Mouse (Mus musculus) left cerebral cortex, postnatal 25 days (tissue): Measurements from ENCODE around the gene Cnot1. TPM values are rescaled to one million over a fixed set of nuclear protein-coding genes. Genes with fewer than 3 reads are reported as not detected.
A peak's percentile ranks its signal among the peaks of the same experiment; 100 is the strongest.

Experiments
- DNase-seq, 2 experiments: peaks; one replicate each; pipeline ENCODE4 v3.0.0; 2022; ENCODE audit warnings: low spot score in 2 of 2, mixed read lengths in 1 of 2
- intact Hi-C: fragments of 180-260 bp; cut with DNase I; formaldehyde crosslinking; loops from one replicate; pipeline ENCODE4 v1.15.1; 2025
- total RNA-seq, 2 experiments: library from RNA; stranded (reverse); gene quantifications; 2 replicates each; pipeline ENCODE4 v1.2.3; 2021

Cnot1 gene
- total RNA-seq, 2 experiments from 2014 or later: 124 to 128 TPM

- peak; percentile 91 to 98 for DNase-seq
- intact Hi-C loops: no loop called here
Measured at GRCm38 (mm10) chr8:95702480-95703446, 104.5 kb downstream of the Cnot1 start.

GRCm38 (mm10) chr8:95701809-95702208, 105.5 kb downstream of the Cnot1 start:
- intact Hi-C loops: no loop called here
- no peak for DNase-seq

DNA sequence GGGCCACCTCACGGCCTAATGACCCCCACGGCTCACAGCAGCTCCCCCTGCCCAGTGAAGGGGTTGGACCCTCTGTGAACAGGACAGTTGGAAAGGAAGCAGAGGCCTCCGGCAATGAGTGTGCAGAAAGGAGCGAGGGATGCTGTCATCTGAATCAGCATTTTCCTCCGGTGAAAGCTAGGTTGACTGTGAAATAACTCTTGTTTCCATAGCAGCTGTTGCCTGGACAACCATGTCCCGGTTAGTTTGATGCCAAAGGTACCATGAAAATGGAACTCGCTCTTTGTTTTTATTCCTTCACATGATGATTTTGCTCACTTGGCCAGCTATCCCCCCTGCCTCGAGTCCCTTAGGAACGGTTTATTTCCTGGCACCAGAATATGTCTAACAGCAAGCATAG, 107.0 kb downstream of the Cnot1 start:
- intact Hi-C loops: no loop called here
- DNase-seq: peak; percentile 86 to 96

- no peak for DNase-seq
- intact Hi-C loops: loop anchor here (10.0 kb wide), 1 partner anchor 193 kb away; no protein-coding TSS in a partner anchor
Measured at GRCm38 (mm10) chr8:95698179-95698578, 109.1 kb downstream of the Cnot1 start.

GRCm38 (mm10) chr8:95697128-95697527, 110.1 kb downstream of the Cnot1 start:
- intact Hi-C loops: loop anchor here (1.0 to 10.0 kb wide), 2 partner anchors 90 to 192 kb away; no protein-coding TSS in a partner anchor
- DNase-seq: peak; percentile 86 to 91

- DNase-seq: no peak
- intact Hi-C loops: loop anchor here (1.0 to 10.0 kb wide), 2 partner anchors 89 to 192 kb away; no protein-coding TSS in a partner anchor
Measured at GRCm38 (mm10) chr8:95696661-95697060, 110.6 kb downstream of the Cnot1 start.

DNA sequence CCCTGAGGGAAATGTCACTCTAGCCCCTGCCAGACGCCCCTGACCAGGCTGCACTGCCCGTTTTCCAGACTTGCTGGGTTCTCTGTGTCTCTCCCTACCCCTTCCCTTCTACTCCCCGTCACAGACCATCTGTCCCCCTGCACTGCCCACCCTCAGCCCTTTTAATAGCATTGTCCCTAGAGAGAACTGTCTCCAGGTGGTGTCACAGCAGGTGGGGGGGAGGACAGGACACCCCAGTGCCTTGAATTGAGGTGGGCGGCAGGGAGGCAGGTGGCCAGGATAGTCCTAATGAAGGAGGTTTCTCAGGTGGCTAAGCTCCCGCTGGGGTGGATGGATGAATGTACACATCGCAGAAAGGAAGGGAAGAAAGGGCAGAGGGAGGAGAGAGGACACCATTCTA, 112.6 kb downstream of the Cnot1 start:
- intact Hi-C loops: loop anchor here (1.0 to 10.0 kb wide), 2 partner anchors 16 to 190 kb away; no protein-coding TSS in a partner anchor
- DNase-seq: peak in 1 of 2 experiments; percentile 87

DNA sequence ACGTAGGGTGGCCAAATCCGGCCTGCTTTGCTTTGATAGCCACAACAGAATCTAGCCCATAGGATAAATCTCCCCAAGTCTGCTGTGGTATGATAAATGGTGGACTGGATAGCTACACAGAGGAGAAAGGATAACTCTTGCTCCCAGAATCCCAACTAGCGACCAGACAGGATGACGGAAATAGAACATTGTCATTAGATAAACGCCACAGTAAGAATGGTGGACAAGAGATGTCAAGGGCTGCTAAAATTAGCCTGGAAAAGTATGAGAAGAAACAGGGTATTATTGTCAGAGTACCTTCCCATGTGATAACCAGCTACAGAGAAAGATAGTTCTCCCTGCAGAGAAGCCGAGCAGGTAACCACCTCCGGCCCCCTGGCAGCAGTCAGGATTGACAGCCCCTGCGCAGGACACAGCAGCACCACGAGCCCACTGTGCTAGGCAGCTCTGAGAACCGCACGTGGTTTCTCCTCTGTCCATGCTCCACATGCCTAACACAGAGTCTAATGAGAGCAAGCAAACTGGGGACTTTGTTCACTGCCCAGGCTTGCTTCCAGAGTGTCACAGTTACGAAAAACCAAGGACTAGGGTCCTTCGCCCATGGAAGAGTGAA, 116.2 kb downstream of the Cnot1 start:
- intact Hi-C loops: loop anchor here (10.0 kb wide), 1 partner anchor 186 kb away; no protein-coding TSS in a partner anchor

DNA sequence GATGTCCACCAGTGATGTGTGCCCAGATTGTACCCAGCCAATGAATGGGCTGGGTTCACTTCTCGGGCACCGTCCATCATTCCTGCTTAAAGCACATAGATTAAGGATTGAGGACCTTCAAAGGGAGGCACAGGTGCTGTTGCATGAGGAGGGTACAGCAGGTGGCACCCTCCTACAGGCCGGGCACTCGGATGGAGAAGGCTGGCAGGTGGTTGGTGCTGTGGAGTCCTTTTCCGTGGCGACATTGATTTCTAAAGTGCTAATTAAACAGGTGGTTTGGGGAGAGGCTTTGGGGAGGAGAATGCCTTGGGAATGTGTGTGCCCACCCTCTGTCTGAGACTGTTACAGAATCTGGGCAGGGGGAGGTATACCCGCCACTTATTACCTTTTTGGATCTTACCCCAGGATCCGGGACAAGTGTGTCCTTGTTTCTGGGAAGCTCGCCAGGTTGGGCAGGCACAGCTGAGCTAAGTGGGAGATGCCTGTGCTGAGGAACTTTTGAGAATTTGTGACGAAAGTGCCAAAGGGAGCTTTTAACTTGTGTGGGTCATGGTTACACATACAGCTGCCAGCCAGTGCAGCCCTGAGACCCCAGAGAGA, 119.1 kb downstream of the Cnot1 start:
- intact Hi-C loops: no loop called here
- peak in 1 of 2 experiments; percentile 92 for DNase-seq

More for the DNA sequence above, 116.2 kb downstream of the Cnot1 start:
- no peak for DNase-seq

GRCm38 (mm10) chr8:95678024-95678611, 129.1 kb downstream of the Cnot1 start:
- intact Hi-C loops: loop anchor here (1.0 to 2.0 kb wide), 2 partner anchors 16 to 45 kb away; partner anchors contain the start of gene Gins3
- DNase-seq: peak; percentile 67 to 76

DNA sequence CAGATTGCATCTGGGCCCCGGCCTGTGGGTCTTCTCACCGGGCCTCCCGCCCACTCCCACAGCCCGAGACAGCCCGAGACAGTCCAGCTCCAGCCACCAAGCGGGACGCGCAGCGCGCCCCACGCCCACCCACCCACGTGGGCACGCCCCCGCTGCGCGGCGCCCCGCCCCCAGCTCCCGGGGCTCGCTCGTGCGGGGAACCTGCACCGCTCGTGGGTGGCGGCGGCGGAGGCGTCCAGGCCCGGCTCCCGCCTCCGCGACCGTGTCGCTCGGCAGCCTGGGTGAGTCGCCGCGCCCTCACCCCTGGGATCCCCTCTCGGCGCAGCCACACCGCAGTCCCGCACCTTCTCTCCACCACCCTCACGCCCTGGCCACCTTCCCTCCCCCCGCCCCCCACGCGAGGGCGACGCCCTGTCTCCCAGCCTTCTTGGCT, 129.7 kb downstream of the Cnot1 start:
- no peak for DNase-seq
- intact Hi-C loops: loop anchor here (1.0 to 2.0 kb wide), 2 partner anchors 17 to 45 kb away; partner anchors contain the start of gene Gins3

DNA sequence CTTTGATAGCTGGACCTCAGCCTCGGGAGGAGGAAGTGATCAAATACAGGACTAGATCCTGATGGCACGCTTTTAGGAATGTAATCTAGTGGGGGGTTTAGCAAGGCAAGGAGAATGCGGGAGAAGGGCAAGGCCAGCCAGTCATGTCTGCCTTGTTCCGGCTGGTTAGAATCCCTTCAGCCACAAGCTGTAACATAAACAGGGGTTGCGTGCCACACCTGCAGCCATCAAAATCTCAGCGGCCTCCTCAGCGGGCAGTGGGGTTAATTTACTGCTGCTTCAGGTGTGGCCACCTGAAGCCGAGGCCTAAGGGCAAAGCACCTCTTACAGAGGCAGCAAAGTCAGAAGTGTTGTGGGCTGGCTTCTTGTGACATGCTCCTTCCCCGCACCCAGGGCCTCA, 130.6 kb downstream of the Cnot1 start, which contains the start of gene Ndrg4:
Gene Ndrg4, plus strand, starts transcription at position 350 of the 400 bp plus-strand sequence.
- no peak for DNase-seq
- intact Hi-C loops: no loop called here

- intact Hi-C loops: no loop called here
- no peak for DNase-seq
Measured at GRCm38 (mm10) chr8:95672811-95673210, 134.5 kb downstream of the Cnot1 start.

GRCm38 (mm10) chr8:95671861-95672260, 135.4 kb downstream of the Cnot1 start:
- DNase-seq: no peak

DNA sequence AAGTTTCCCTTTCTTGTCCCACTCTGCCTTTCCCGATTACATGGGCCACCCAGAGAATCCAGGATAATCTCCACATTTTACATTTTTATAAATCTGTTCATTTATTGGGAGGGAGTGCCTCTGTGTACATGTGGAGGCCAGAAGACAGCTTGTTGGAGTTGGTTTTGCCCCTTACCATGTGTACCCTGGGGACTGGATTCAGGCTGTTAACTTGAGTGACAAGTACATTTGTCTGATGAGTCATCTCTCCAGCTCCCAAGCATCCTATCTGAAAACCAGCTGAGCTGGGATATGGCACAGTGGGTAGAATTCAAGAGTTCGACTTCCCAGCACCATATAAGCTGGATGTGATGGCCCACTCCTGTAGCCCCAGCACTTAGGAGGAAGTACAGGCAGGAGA, 137.3 kb downstream of the Cnot1 start:
- no peak for DNase-seq
- intact Hi-C loops: no loop called here

More at GRCm38 (mm10) chr8:95671861-95672260, 135.4 kb downstream of the Cnot1 start:
- intact Hi-C loops: no loop called here
